Mouse (Mus musculus) E14TG2a.4 (cell line): ENCODE data around the gene Cdkl1.
A peak's percentile ranks its signal among the peaks of the same experiment; 100 is the strongest.

Experiments used
- H3K27me3 ChIP-seq: 2 replicates; pipeline ENCODE4 v1.6.1; 2014; ENCODE audit warnings: low read length, control low read depth; ENCODE audit not compliant: insufficient read depth
- H3K36me3 ChIP-seq: 2 replicates; pipeline ENCODE4 v1.6.1; 2014; ENCODE audit warnings: low read length, control low read depth; ENCODE audit not compliant: insufficient read depth
- H3K4me1 ChIP-seq: replicated peaks from 2 replicates; pipeline ENCODE4 v1.6.1; 2014; ENCODE audit warnings: low read depth, low read length, control low read depth
- H3K4me3 ChIP-seq: replicated peaks from 2 replicates; pipeline ENCODE4 v1.5.1; 2014; ENCODE audit warnings: mild to moderate bottlenecking, low read length
- H3K9me3 ChIP-seq: 2 replicates; pipeline ENCODE4 v1.6.1; 2014; ENCODE audit warnings: low read length, control low read depth
- CTCF ChIP-seq: conservative IDR thresholded peaks from 2 replicates; pipeline ENCODE4 v1.5.1; 2014; ENCODE audit warnings: low read length
- NANOG ChIP-seq: IDR thresholded peaks from 2 replicates; pipeline ENCODE4 v1.6.1; 2014; ENCODE audit warnings: borderline replicate concordance, low read length, mixed read lengths
- POU5F1 ChIP-seq: IDR thresholded peaks from 2 replicates; pipeline ENCODE4 v1.6.1; 2014; ENCODE audit warnings: low read length, borderline replicate concordance

The Cdkl1 gene

GRCm38 (mm10) chr12:69796311-69796710 lies 5.2 kb upstream of the Cdkl1 start:
- peaks cover 8% of the 10 kb centered on the region; the same call in 1 of the 2 replicates for H3K9me3 ChIP-seq
- peaks cover 9% of the 10 kb centered on the region for H3K27me3 ChIP-seq
- TF ChIP-seq CTCF: no peak
- TF ChIP-seq POU5F1: no peak
- TF ChIP-seq NANOG: no peak
- H3K4me3 ChIP-seq: no peak overlapping the region
- peaks cover 2% of the 10 kb centered on the region for H3K4me1 ChIP-seq
- H3K36me3 ChIP-seq: no peaks in the 10 kb centered on the region

GRCm38 (mm10) chr12:69789766-69790529 lies 1.1 kb downstream of the Cdkl1 start:
- peaks cover 5% of the 10 kb centered on the region; the same call in 1 of the 2 replicates for H3K9me3 ChIP-seq
- no peaks in the 10 kb centered on the region for H3K36me3 ChIP-seq
- peaks cover 49% of the 10 kb centered on the region for H3K27me3 ChIP-seq
- H3K4me1 ChIP-seq: peaks cover 15% of the 10 kb centered on the region
- H3K4me3 ChIP-seq: peak overlapping the region; percentile 76
- no peak for TF ChIP-seq CTCF
- TF ChIP-seq NANOG: no peak
- TF ChIP-seq POU5F1: no peak

GRCm38 (mm10) chr12:69788380-69788779 lies 2.7 kb downstream of the Cdkl1 start:
- Histone ChIP-seq H3K36me3 (no peaks in the 10 kb centered on the region), H3K9me3 (no peaks in the 10 kb centered on the region), H3K4me3 (no peak overlapping the region), H3K27me3 (peaks cover 49% of the 10 kb centered on the region), H3K4me1 (peaks cover 18% of the 10 kb centered on the region)
- TF ChIP-seq NANOG (no peak), CTCF (no peak), POU5F1 (no peak)

- no peak for TF ChIP-seq POU5F1
- TF ChIP-seq CTCF: no peak
- TF ChIP-seq NANOG: no peak
- Histone ChIP-seq H3K27me3 (peaks cover 35% of the 10 kb centered on the region), H3K4me3 (no peak overlapping the region), H3K9me3 (no peaks in the 10 kb centered on the region), H3K36me3 (no peaks in the 10 kb centered on the region), H3K4me1 (peaks cover 9% of the 10 kb centered on the region)
Observed at GRCm38 (mm10) chr12:69785471-69785870, 5.6 kb downstream of the Cdkl1 start.

- H3K36me3 ChIP-seq: no peaks in the 10 kb centered on the region
- peaks cover 16% of the 10 kb centered on the region for H3K27me3 ChIP-seq
- H3K4me3 ChIP-seq: no peak overlapping the region
- H3K9me3 ChIP-seq: no peaks in the 10 kb centered on the region
- no peak for TF ChIP-seq NANOG
- no peak for TF ChIP-seq CTCF
- TF ChIP-seq POU5F1: no peak
- peaks cover 4% of the 10 kb centered on the region; the same call in 1 of the 2 replicates for H3K4me1 ChIP-seq
Observed at GRCm38 (mm10) chr12:69783247-69784025, 7.6 kb downstream of the Cdkl1 start.

GRCm38 (mm10) chr12:69781935-69782650 lies 9.0 kb downstream of the Cdkl1 start:
- H3K27me3 ChIP-seq: peaks cover 7% of the 10 kb centered on the region
- H3K9me3 ChIP-seq: no peaks in the 10 kb centered on the region
- H3K4me1 ChIP-seq: peaks cover 4% of the 10 kb centered on the region; the same call in 1 of the 2 replicates
- TF ChIP-seq CTCF (no peak), POU5F1 (no peak), NANOG (no peak)
- H3K4me3 ChIP-seq: no peak overlapping the region
- H3K36me3 ChIP-seq: no peaks in the 10 kb centered on the region

- H3K4me1 ChIP-seq: peaks cover 4% of the 10 kb centered on the region; the same call in 1 of the 2 replicates
- H3K9me3 ChIP-seq: no peaks in the 10 kb centered on the region
- TF ChIP-seq CTCF: no peak
- no peak for TF ChIP-seq POU5F1
- TF ChIP-seq NANOG: no peak
- H3K27me3 ChIP-seq: peaks cover 3% of the 10 kb centered on the region
- H3K36me3 ChIP-seq: no peaks in the 10 kb centered on the region
- no peak overlapping the region for H3K4me3 ChIP-seq
Observed at GRCm38 (mm10) chr12:69781480-69781879, 9.6 kb downstream of the Cdkl1 start.

GRCm38 (mm10) chr12:69777957-69778356 lies 13.1 kb downstream of the Cdkl1 start:
- no peaks in the 10 kb centered on the region for H3K4me1 ChIP-seq
- H3K27me3 ChIP-seq: peaks cover 3% of the 10 kb centered on the region
- TF ChIP-seq NANOG: no peak
- no peak for TF ChIP-seq CTCF
- TF ChIP-seq POU5F1: no peak
- no peaks in the 10 kb centered on the region for H3K36me3 ChIP-seq
- H3K9me3 ChIP-seq: no peaks in the 10 kb centered on the region
- no peak overlapping the region for H3K4me3 ChIP-seq
